Mouse (Mus musculus) liver, adult 2 months (tissue): Measurements from ENCODE around the gene Ypel4. TPM values are rescaled to one million over a fixed set of nuclear protein-coding genes. Genes with fewer than 3 reads are reported as not detected.
A peak's percentile ranks its signal among the peaks of the same experiment; 100 is the strongest.

Experiments
- DNase-seq: peaks from one replicate; pipeline ENCODE4 v3.0.0-alpha.2; 2011; ENCODE audit warnings: low read depth, low spot score; ENCODE audit errors: extremely low read depth
- H3K27ac ChIP-seq: fragments of 200-500 bp; replicated peaks from 2 replicates; pipeline ENCODE4 v1.5.1; 2012; ENCODE audit warnings: low read depth, mild to moderate bottlenecking, control low read depth, inconsistent platforms, low read length; ENCODE audit not compliant: insufficient read depth
- H3K27me3 ChIP-seq: fragments of 200-500 bp; 2 replicates; pipeline ENCODE4 v1.6.1; 2012; ENCODE audit warnings: mild to moderate bottlenecking, moderate library complexity, low read length, inconsistent platforms; ENCODE audit not compliant: control insufficient read depth, insufficient read depth
- H3K36me3 ChIP-seq: fragments of 200-500 bp; 2 replicates; pipeline ENCODE4 v1.6.1; 2012; ENCODE audit warnings: low read length, inconsistent platforms; ENCODE audit not compliant: control insufficient read depth, insufficient read depth
- H3K4me1 ChIP-seq: fragments of 200-500 bp; 2 replicates; pipeline ENCODE4 v1.6.1; 2011; ENCODE audit warnings: low read length; ENCODE audit not compliant: control insufficient read depth, insufficient read depth
- H3K4me3 ChIP-seq: fragments of 200-500 bp; 2 replicates; pipeline ENCODE4 v1.5.1; 2011; ENCODE audit warnings: low read depth, mild to moderate bottlenecking, control low read depth, low read length, moderate library complexity; ENCODE audit not compliant: insufficient read depth
- H3K79me2 ChIP-seq: fragments of 200-500 bp; 2 replicates; pipeline ENCODE4 v1.6.1; 2012; ENCODE audit warnings: inconsistent platforms, mild to moderate bottlenecking, low read length, moderate library complexity; ENCODE audit not compliant: control insufficient read depth, insufficient read depth
- H3K9ac ChIP-seq: fragments of 200-500 bp; 2 replicates; pipeline ENCODE4 v1.6.1; 2012; ENCODE audit warnings: low read depth, mild to moderate bottlenecking, control low read depth, inconsistent platforms, low read length
- CTCF ChIP-seq: fragments of 200-500 bp; IDR thresholded peaks from 2 replicates; pipeline ENCODE4 v1.5.1; 2011; ENCODE audit warnings: low read depth, low read length, control low read depth
- POLR2A ChIP-seq: fragments of 200-500 bp; IDR thresholded peaks from 2 replicates; pipeline ENCODE4 v1.6.1; 2011; ENCODE audit warnings: low read length, control low read depth; ENCODE audit not compliant: insufficient read depth; ENCODE audit errors: extremely low read depth
- WGBS: fragments of 180-500 bp; shearing (Covaris S2); methylation state at CpG from one replicate; pipeline ENCODE4 v1.1.7; 2018; 5-methylcytosine and 5-hydroxymethylcytosine counted together
- polyA plus RNA-seq: library from polyadenylated mRNA; depleted of rRNA; stranded (reverse); fragments of >200 nt; gene quantifications from 2 replicates; pipeline ENCODE4 v1.2.3, GENCODE M21; 2012
- total RNA-seq: library from RNA; depleted of rRNA; stranded (reverse); fragments of >200 nt; gene quantifications from 2 replicates; pipeline ENCODE4 v1.2.3, GENCODE M21; 2014

Gene Ypel4
- total and polyA plus RNA-seq, 2 experiments: 0.05 TPM; not detected in 1

GRCm38 (mm10) chr2:84704329-84704728 is 29.5 kb upstream of the Ypel4 start:
- Histone ChIP-seq H3K9ac (no peak overlapping the region), H3K27me3 (no peaks in the 10 kb centered on the region), H3K4me3 (no peak overlapping the region), H3K79me2 (peaks cover 9% of the 10 kb centered on the region; the same call in 1 of the 2 replicates), H3K27ac (no peak overlapping the region), H3K36me3 (peaks cover 33% of the 10 kb centered on the region), H3K4me1 (peaks cover 12% of the 10 kb centered on the region)
- DNase-seq: no peak
- 84% methylated on average over 5 of the region's 5 CpGs for WGBS
- no peak for TF ChIP-seq CTCF
- no peak for TF ChIP-seq POLR2A

DNA sequence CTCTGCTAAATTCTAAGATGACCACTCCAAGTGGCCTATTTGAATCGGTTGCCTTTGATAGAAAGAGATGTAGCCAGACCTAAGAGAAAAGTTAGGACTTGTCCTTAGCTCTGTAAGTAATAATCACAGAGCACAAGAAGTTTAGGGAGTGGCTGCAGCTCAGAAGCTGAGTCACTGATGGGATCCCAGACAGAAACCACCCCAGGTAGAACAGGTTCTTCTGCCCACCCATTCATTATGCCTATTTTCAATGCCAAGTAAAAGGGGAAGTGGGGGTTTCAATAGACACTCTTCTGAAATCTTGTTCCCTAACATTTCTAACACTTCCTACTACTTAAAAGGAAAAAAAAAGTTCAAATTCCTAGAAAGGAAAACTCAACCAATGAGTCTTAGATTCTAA is 28.6 kb upstream of the Ypel4 start:
- Histone ChIP-seq H3K4me3 (no peak overlapping the region), H3K36me3 (peaks cover 37% of the 10 kb centered on the region), H3K79me2 (peaks cover 16% of the 10 kb centered on the region; the same call in 1 of the 2 replicates), H3K27me3 (no peaks in the 10 kb centered on the region), H3K27ac (no peak overlapping the region), H3K9ac (no peak overlapping the region), H3K4me1 (peaks cover 12% of the 10 kb centered on the region)
- WGBS: 97% methylated on average over 1 of the region's 1 CpGs
- TF ChIP-seq CTCF (no peak), POLR2A (no peak)
- no peak for DNase-seq

GRCm38 (mm10) chr2:84707523-84707922 is 26.3 kb upstream of the Ypel4 start:
- Histone ChIP-seq H3K79me2 (peaks cover 22% of the 10 kb centered on the region; the same call in 1 of the 2 replicates), H3K9ac (no peak overlapping the region), H3K27me3 (no peaks in the 10 kb centered on the region), H3K36me3 (peaks cover 34% of the 10 kb centered on the region), H3K27ac (no peak overlapping the region), H3K4me3 (no peak overlapping the region), H3K4me1 (peaks cover 12% of the 10 kb centered on the region)
- DNase-seq: no peak
- no peak for TF ChIP-seq CTCF
- no peak for TF ChIP-seq POLR2A
- WGBS: 82% methylated on average over 1 of the region's 1 CpGs

DNA sequence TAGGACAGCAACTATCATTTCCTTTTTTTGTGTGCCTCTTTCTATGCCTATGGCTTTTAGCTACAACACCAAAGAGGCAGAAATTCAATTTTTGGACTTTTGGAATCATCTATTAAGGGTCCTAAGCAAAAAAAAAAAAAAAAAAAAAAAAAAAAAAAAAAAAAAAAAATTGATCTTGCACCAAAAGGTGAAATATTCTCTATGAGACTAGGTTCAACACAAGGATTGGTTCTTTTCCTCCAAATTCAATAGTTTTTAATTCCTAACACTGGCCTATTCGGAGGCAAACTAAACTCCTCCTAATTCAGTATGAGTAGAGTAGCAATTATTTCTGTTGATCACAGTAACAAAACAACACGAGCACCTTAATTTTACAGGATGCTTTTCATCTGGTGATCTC is 22.0 kb upstream of the Ypel4 start:
- TF ChIP-seq CTCF: no peak
- TF ChIP-seq POLR2A: no peak
- H3K4me1 ChIP-seq: peaks cover 10% of the 10 kb centered on the region
- WGBS: 88% methylated on average over 2 of the region's 2 CpGs

DNA sequence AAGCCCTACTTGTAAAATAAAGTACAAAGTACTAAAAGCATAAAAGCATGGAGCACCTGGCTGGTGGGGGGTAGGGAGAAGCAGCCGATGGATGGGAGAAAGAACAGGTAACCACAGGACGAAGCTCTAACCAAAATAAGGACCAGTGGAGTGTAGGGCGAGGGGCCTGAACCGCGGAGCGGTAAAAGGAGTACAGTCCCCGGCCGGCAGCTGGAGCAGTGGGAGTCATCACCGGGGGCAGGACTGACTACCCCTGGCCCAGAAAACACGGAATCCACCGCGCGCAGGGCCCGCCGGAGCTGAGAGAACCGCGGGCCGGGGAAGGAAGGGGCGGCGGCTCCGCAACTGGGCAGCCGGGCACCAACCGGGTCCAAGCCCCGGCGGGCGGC is 19.4 kb upstream of the Ypel4 start:
- Histone ChIP-seq H3K27me3 (no peaks in the 10 kb centered on the region), H3K27ac (peak overlapping the region; percentile 88), H3K79me2 (peaks cover 15% of the 10 kb centered on the region; the same call in 1 of the 2 replicates), H3K4me3 (peak overlapping the region; percentile 93), H3K4me1 (no peaks in the 10 kb centered on the region; the same call in none of the 2 replicates), H3K9ac (peak overlapping the region; percentile 83), H3K36me3 (peaks cover 13% of the 10 kb centered on the region)
- no peak for DNase-seq
- WGBS: under 1% methylated on average over 26 of the region's 26 CpGs
- no peak for TF ChIP-seq POLR2A
- no peak for TF ChIP-seq CTCF

More for the DNA sequence above, 22.0 kb upstream of the Ypel4 start:
- Histone ChIP-seq H3K27me3 (no peaks in the 10 kb centered on the region), H3K4me3 (no peak overlapping the region), H3K36me3 (peaks cover 22% of the 10 kb centered on the region), H3K79me2 (peaks cover 24% of the 10 kb centered on the region; the same call in 1 of the 2 replicates), H3K9ac (no peak overlapping the region), H3K27ac (no peak overlapping the region)
- DNase-seq: no peak

GRCm38 (mm10) chr2:84714811-84715561 is 18.9 kb upstream of the Ypel4 start, which contains the start of gene Zdhhc5:
TSS of gene Zdhhc5 (minus strand) at chr2:84715180.
- DNase-seq: peak; percentile 51
- H3K4me1 ChIP-seq: no peaks in the 10 kb centered on the region; the same call in none of the 2 replicates
- no peaks in the 10 kb centered on the region for H3K27me3 ChIP-seq
- H3K27ac ChIP-seq: peak within 1 kb of the TSS; percentile 88
- peaks cover 11% of the 10 kb centered on the region; the same call in 1 of the 2 replicates for H3K79me2 ChIP-seq
- WGBS: 1% methylated on average over 96 of the region's 107 CpGs
- peak; percentile 79 for TF ChIP-seq POLR2A
- TF ChIP-seq CTCF: no peak
- peak within 1 kb of the TSS; percentile 93 for H3K4me3 ChIP-seq
- peak within 1 kb of the TSS; percentile 83 for H3K9ac ChIP-seq
- H3K36me3 ChIP-seq: peaks cover 10% of the 10 kb centered on the region
